Mouse (Mus musculus) macrophage (primary cell): ENCODE results near the gene Foxc1. TPM values are rescaled to one million over a fixed set of nuclear protein-coding genes. Genes with fewer than 3 reads are reported as not detected.

Experiments used
- H3K27ac ChIP-seq: fragments of 350-480 bp; formaldehyde crosslinking; 2 replicates; pipeline ENCODE4 v1.9.0; 2021
- H3K36me3 ChIP-seq: fragments of 350-480 bp; formaldehyde crosslinking; 2 replicates; pipeline ENCODE4 v1.9.0; 2021; ENCODE audit errors: inconsistent target
- H3K4me3 ChIP-seq: fragments of 350-480 bp; formaldehyde crosslinking; 2 replicates; pipeline ENCODE4 v1.9.0; 2021; ENCODE audit errors: inconsistent target
- H3K79me2 ChIP-seq: fragments of 350-480 bp; formaldehyde crosslinking; 2 replicates; pipeline ENCODE4 v1.9.0; 2021; ENCODE audit errors: inconsistent target
- WGBS: methylation state at CpG from one replicate; pipeline ENCODE4 v1.1.7; 2026; ENCODE audit warnings: inconsistent platforms; ENCODE audit not compliant: missing documents; 5-methylcytosine and 5-hydroxymethylcytosine counted together
- polyA plus RNA-seq: library from polyadenylated mRNA; stranded (reverse); fragments of 250-400 nt; gene quantifications from 3 replicates; pipeline ENCODE4 v1.2.4, GENCODE M21; 2018; ENCODE audit warnings: inconsistent platforms
- total RNA-seq, 78 experiments: library from RNA; depleted of rRNA; stranded (reverse); fragments of 250-400 nt; gene quantifications; 1 replicate in 9 of 78; 2 replicates in 24 of 78; 3 replicates in 43 of 78; 4 replicates in 2 of 78; pipeline ENCODE4 v1.2.4; 2018; ENCODE audit warnings: inconsistent platforms in 56 of 78

The Foxc1 gene
- 1 to 10 TPM in 1 of 26 experiments, under 1 TPM in 1, not detected in 24; 0.08 to 1.4 TPM for total RNA-seq (2018; cell fraction: chromatin; rRNA removed)
- under 1 TPM in 2 of 26 experiments, not detected in 24; 0.03 to 0.10 TPM for total RNA-seq (2018; cell fraction: cytosol; rRNA removed)
- under 1 TPM in 2 of 26 experiments, not detected in 24; 0.23 to 0.58 TPM for total RNA-seq (2018; cell fraction: nucleus; rRNA removed)
- not detected in 3 replicates for polyA plus RNA-seq

- Histone ChIP-seq H3K4me3 (no peak within 1 kb of the TSS), H3K79me2 (no peaks in the 10 kb centered on the region), H3K27ac (no peak within 1 kb of the TSS), H3K36me3 (no peaks in the 10 kb centered on the region)
- under 1% methylated on average over 36 of the region's 40 CpGs for WGBS
Observed at GRCm38 (mm10) chr13:31806428-31806832, at the start of gene Foxc1. Gene Foxc1, plus strand, starts transcription at chr13:31806633.

- WGBS = 90% methylated on average over 3 of the region's 4 CpGs
- Histone ChIP-seq H3K36me3 (no peaks in the 10 kb centered on the region), H3K79me2 (no peaks in the 10 kb centered on the region), H3K4me3 (no peak overlapping the region), H3K27ac (no peak overlapping the region)
Observed at GRCm38 (mm10) chr13:31760411-31760810, 46.0 kb upstream of the Foxc1 start.

GRCm38 (mm10) chr13:31761057-31761456, 45.4 kb upstream of the Foxc1 start:
- Histone ChIP-seq H3K36me3 (no peaks in the 10 kb centered on the region), H3K4me3 (no peak overlapping the region), H3K79me2 (no peaks in the 10 kb centered on the region), H3K27ac (no peak overlapping the region)
- 88% methylated on average over 4 of the region's 4 CpGs for WGBS

- no peaks in the 10 kb centered on the region for H3K79me2 ChIP-seq
- 90% methylated on average over 3 of the region's 3 CpGs for WGBS
- H3K36me3 ChIP-seq = no peaks in the 10 kb centered on the region
- H3K4me3 ChIP-seq = no peak overlapping the region
- no peak overlapping the region for H3K27ac ChIP-seq
Observed at GRCm38 (mm10) chr13:31764419-31764818, 42.0 kb upstream of the Foxc1 start.

GRCm38 (mm10) chr13:31765564-31765963, 40.9 kb upstream of the Foxc1 start:
- 46% methylated on average over 2 of the region's 2 CpGs for WGBS
- Histone ChIP-seq H3K27ac (no peak overlapping the region), H3K79me2 (no peaks in the 10 kb centered on the region), H3K36me3 (no peaks in the 10 kb centered on the region), H3K4me3 (no peak overlapping the region)

GRCm38 (mm10) chr13:31772882-31773281, 33.6 kb upstream of the Foxc1 start:
- WGBS = 91% methylated on average over 5 of the region's 5 CpGs
- no peak overlapping the region for H3K4me3 ChIP-seq
- H3K36me3 ChIP-seq = no peaks in the 10 kb centered on the region
- H3K79me2 ChIP-seq = no peaks in the 10 kb centered on the region
- H3K27ac ChIP-seq = no peak overlapping the region

- H3K27ac ChIP-seq = no peak overlapping the region
- WGBS = 64% methylated on average over 5 of the region's 5 CpGs
- H3K4me3 ChIP-seq = no peak overlapping the region
- no peaks in the 10 kb centered on the region for H3K36me3 ChIP-seq
- no peaks in the 10 kb centered on the region for H3K79me2 ChIP-seq
Observed at GRCm38 (mm10) chr13:31775762-31776161, 30.7 kb upstream of the Foxc1 start.

- Histone ChIP-seq H3K79me2 (no peaks in the 10 kb centered on the region), H3K27ac (no peak overlapping the region), H3K36me3 (no peaks in the 10 kb centered on the region), H3K4me3 (no peak overlapping the region)
- WGBS = 64% methylated on average over 12 of the region's 17 CpGs
Observed at GRCm38 (mm10) chr13:31779281-31779981, 27.0 kb upstream of the Foxc1 start.

- Histone ChIP-seq H3K79me2 (no peaks in the 10 kb centered on the region), H3K27ac (no peak overlapping the region), H3K36me3 (no peaks in the 10 kb centered on the region), H3K4me3 (no peak overlapping the region)
- WGBS = 91% methylated on average over 3 of the region's 3 CpGs
Observed at GRCm38 (mm10) chr13:31780299-31780698, 26.1 kb upstream of the Foxc1 start.

GRCm38 (mm10) chr13:31782063-31782462, 24.4 kb upstream of the Foxc1 start:
- 100% methylated on average over 2 of the region's 2 CpGs for WGBS
- no peak overlapping the region for H3K4me3 ChIP-seq
- no peaks in the 10 kb centered on the region for H3K36me3 ChIP-seq
- no peaks in the 10 kb centered on the region for H3K79me2 ChIP-seq
- no peak overlapping the region for H3K27ac ChIP-seq

GRCm38 (mm10) chr13:31784757-31785156, 21.7 kb upstream of the Foxc1 start:
- Histone ChIP-seq H3K4me3 (no peak overlapping the region), H3K79me2 (no peaks in the 10 kb centered on the region), H3K27ac (no peak overlapping the region), H3K36me3 (no peaks in the 10 kb centered on the region)
- 87% methylated on average over 7 of the region's 7 CpGs for WGBS

- H3K79me2 ChIP-seq = no peaks in the 10 kb centered on the region
- no peaks in the 10 kb centered on the region for H3K36me3 ChIP-seq
- WGBS = 15% methylated on average over 17 of the region's 17 CpGs
- H3K4me3 ChIP-seq = no peak overlapping the region
- no peak overlapping the region for H3K27ac ChIP-seq
Observed at GRCm38 (mm10) chr13:31792480-31793132, 13.8 kb upstream of the Foxc1 start.

- H3K36me3 ChIP-seq = no peaks in the 10 kb centered on the region
- no peak overlapping the region for H3K4me3 ChIP-seq
- no peak overlapping the region for H3K27ac ChIP-seq
- 52% methylated on average over 5 of the region's 5 CpGs for WGBS
- H3K79me2 ChIP-seq = no peaks in the 10 kb centered on the region
Observed at GRCm38 (mm10) chr13:31793163-31793562, 13.3 kb upstream of the Foxc1 start.

GRCm38 (mm10) chr13:31797346-31797745, 9.1 kb upstream of the Foxc1 start:
- WGBS = 93% methylated on average over 10 of the region's 10 CpGs
- Histone ChIP-seq H3K4me3 (no peak overlapping the region), H3K79me2 (no peaks in the 10 kb centered on the region), H3K27ac (no peak overlapping the region), H3K36me3 (no peaks in the 10 kb centered on the region)

- no peak overlapping the region for H3K27ac ChIP-seq
- no peaks in the 10 kb centered on the region for H3K79me2 ChIP-seq
- no peaks in the 10 kb centered on the region for H3K36me3 ChIP-seq
- 27% methylated on average over 9 of the region's 9 CpGs for WGBS
- no peak overlapping the region for H3K4me3 ChIP-seq
Observed at GRCm38 (mm10) chr13:31798075-31798474, 8.4 kb upstream of the Foxc1 start.
